Mouse (Mus musculus): ENCODE measurements around the gene Arf1. TPM values are rescaled to one million over a fixed set of nuclear protein-coding genes. Genes with fewer than 3 reads are reported as not detected.
A peak's percentile ranks its signal among the peaks of the same experiment; 100 is the strongest.
"Not testable (repeated sequence)": the region's sequence is repeated elsewhere in the genome, so short reads cannot be mapped to it uniquely, and the experiment has no call there.

The Arf1 gene
- polyA plus RNA-seq, 1 experiment from 2014 or later: 659 TPM

DNA sequence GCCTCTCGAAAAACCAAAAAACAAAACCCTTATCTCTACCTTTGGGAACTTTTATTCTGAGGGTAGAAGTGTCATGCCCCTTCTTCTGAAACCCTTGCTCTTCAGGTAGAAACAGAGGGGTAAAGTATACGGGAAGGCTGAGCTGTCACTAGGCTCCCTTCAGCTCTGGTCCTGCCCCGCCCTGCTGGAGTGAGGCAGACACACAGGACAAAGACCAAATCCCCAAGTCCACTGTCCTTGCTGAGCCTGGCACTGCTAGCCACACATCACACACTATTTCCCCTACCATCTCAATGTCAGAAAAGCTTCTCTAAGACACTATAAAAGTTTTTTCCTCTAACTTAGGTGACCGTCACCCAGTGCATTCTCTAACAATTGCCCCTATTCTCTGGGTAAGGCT is 5.8 kb downstream of the Arf1 start:
- Histone ChIP-seq H3K27ac (replicated peaks) (no peak overlapping the region), H3K9me3 (replicated peaks) (no peaks in the 10 kb centered on the region), H3K4me3 (no peak overlapping the region), H3K36me3 (peaks cover 69% of the 10 kb centered on the region), H3K4me1 (peaks cover 39% of the 10 kb centered on the region), H3K27me3 (ENCODE audit: low read depth, poor library complexity, severe bottlenecking) (no peaks in the 10 kb centered on the region)
- 93% methylated on average over 4 of the region's 4 CpGs for WGBS
- no peak for DNase-seq (ENCODE audit: low spot score)

DNA sequence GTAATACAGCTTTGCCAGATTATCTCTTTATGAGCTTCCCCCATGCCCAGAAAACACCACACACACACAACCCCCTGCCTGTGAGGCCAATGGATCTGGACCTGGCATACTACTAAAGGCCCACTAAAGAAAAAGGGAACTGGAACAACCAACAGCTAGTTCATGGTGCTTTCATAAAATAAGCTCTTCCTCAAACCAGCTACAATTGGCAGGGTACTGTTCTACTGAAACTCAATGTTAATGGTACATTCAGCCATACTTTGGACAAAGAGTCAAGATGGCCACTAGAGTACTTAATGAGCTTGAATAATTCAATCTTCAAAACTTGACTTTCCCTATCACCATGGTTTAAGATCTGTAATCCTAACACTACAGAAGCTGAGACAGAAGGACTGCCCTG is 6.5 kb downstream of the Arf1 start:
- Histone ChIP-seq H3K36me3 (peaks cover 73% of the 10 kb centered on the region), H3K27me3 (ENCODE audit: low read depth, poor library complexity, severe bottlenecking) (no peaks in the 10 kb centered on the region), H3K9me3 (replicated peaks) (no peaks in the 10 kb centered on the region), H3K4me3 (no peak overlapping the region), H3K4me1 (peaks cover 32% of the 10 kb centered on the region), H3K27ac (replicated peaks) (no peak overlapping the region)
- DNase-seq (ENCODE audit: low spot score): no peak

DNA sequence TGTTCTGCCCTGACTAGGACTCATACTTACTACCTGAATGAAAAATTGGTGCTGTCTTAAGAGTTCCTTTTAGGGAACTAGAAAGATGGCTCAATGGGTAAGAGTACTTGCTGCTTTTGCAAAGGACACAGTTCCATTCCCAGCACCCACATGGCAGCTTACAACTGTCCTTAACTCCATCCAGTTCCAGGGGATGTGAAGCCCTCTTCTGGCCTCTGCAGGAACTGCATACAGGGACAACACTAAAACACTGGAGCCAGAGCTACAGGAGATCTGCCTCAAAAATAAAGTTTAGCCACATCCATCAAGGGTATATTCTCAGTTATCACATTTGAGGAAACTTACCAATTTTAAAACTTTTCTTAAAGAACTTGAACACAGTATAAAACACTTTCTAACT is 9.0 kb downstream of the Arf1 start:
- no peaks in the 10 kb centered on the region for H3K27me3 ChIP-seq (ENCODE audit: low read depth, poor library complexity, severe bottlenecking)
- H3K27ac ChIP-seq (replicated peaks): no peak overlapping the region
- peaks cover 13% of the 10 kb centered on the region; the same call in 1 of the 2 replicates for H3K4me1 ChIP-seq
- no peak overlapping the region for H3K4me3 ChIP-seq
- no peaks in the 10 kb centered on the region for H3K9me3 ChIP-seq (replicated peaks)
- peak; percentile 38 for DNase-seq (ENCODE audit: low spot score)
- H3K36me3 ChIP-seq: peaks cover 92% of the 10 kb centered on the region

DNA sequence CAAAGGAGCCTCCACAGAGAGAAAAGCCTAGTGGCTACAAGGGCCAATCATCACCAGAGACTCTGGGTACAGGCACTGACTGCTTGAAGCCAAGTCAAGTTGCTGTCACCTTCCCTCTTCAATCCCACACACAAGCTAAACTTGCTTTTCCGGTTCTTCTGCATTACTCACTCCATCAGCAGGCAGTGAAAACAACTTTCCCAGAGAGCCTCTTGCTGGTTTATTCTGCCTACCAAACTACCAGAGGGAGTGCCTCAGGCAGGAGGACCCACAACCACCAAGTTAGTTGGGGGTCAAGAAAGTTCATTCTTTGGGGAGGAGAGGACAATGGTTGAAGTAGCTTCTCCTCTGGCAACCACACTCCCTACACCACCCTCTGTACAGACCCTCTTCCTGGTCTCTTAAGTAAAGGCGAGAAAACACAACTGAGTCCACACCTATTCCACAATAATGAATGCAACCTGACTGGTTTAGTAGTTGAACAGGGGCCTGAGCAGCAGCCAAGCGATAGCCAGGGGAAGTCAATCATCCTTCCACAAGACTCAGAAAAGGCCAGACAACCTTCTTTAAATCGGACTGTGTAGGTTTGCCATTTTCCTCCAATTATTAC is 9.6 kb downstream of the Arf1 start:
- no peak for DNase-seq (ENCODE audit: low spot score)
- 89% methylated on average over 4 of the region's 4 CpGs for WGBS
- Histone ChIP-seq H3K27ac (replicated peaks) (no peak overlapping the region), H3K4me1 (0 out of 2 replicates have a peak, but pooled peaks cover 9% of the 10 kb centered on the region), H3K27me3 (ENCODE audit: low read depth, poor library complexity, severe bottlenecking) (no peaks in the 10 kb centered on the region), H3K4me3 (no peak overlapping the region), H3K9me3 (replicated peaks) (no peaks in the 10 kb centered on the region), H3K36me3 (peaks cover 90% of the 10 kb centered on the region)

DNA sequence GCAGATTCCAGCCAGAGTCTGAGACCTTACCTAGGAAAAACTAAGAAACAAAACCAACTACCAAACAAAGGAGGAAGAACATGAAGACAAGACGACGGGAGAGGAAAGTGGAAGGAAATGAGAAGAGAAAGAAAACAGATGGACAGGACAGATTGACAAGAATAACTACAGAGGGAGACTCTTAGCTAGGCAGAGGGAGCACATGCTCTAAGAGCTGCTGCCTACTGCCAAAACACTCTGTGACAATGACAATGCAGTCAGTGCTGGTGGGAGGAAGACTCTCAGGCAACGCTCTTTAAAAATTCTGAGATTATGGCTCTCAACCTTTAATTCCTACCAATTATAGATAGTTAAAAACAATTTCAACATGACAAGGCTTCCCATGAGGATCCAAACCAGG is 11.1 kb downstream of the Arf1 start:
- peaks cover 90% of the 10 kb centered on the region for H3K36me3 ChIP-seq
- 88% methylated on average over 3 of the region's 3 CpGs for WGBS
- 0 out of 2 replicates have a peak, but pooled peaks cover 6% of the 10 kb centered on the region for H3K4me1 ChIP-seq
- H3K9me3 ChIP-seq (replicated peaks): no peaks in the 10 kb centered on the region
- H3K27me3 ChIP-seq (ENCODE audit: low read depth, poor library complexity, severe bottlenecking): no peaks in the 10 kb centered on the region
- H3K27ac ChIP-seq (replicated peaks): no peak overlapping the region
- H3K4me3 ChIP-seq: no peak overlapping the region
- no peak for DNase-seq (ENCODE audit: low spot score)

DNA sequence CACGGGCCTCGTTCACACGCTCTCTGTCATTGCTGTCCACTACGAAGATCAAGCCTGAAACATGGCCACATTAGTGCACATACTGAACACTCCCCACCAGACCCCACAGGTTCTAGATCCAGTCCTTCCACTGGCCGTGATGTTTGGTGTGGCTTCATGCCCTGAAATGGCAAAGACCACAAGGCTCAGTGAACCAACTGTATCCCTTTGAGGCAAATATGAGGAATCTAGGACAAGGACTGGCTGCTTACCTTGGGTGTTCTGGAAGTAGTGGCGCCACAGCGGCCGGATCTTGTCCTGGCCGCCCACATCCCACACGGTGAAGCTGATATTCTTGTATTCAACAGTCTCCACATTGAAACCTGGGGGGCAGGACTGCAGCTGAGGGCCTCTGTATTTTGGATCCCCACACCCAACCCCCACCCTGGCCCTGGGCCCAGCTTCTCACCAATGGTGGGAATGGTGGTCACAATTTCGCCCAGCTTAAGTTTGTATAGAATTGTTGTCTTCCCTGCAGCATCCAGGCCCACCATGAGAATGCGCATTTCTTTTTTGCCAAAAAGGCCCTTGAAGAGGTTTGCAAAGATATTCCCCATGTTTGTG is 15.1 kb downstream of the Arf1 start:
- WGBS: 95% methylated on average over 12 of the region's 12 CpGs
- no peak for DNase-seq (ENCODE audit: low spot score)
- H3K27me3 ChIP-seq (ENCODE audit: low read depth, poor library complexity, severe bottlenecking): no peaks in the 10 kb centered on the region
- H3K36me3 ChIP-seq: peaks cover 82% of the 10 kb centered on the region
- H3K9me3 ChIP-seq (replicated peaks): no peaks in the 10 kb centered on the region
- H3K27ac ChIP-seq (replicated peaks): no peak overlapping the region
- peaks cover 28% of the 10 kb centered on the region for H3K4me1 ChIP-seq
- H3K4me3 ChIP-seq: no peak overlapping the region

DNA sequence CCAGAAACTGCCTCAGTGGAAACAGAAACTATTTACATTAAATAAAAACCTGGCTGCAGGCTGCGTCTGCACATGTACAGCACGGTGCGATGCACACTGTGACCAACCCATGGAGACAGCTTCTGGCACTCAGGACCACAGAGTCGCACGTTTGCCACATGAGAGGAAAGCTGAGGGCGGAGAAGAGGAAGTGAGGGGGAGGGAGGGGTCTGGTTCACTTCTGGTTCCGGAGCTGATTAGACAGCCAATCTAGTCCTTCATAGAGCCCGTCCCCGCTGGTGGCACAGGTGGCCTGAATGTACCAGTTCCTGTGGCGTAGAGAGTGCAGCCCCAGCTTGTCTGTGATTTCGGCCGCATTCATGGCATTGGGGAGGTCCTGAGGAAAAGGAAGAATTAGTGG is 15.8 kb downstream of the Arf1 start:
- Histone ChIP-seq H3K4me1 (peaks cover 33% of the 10 kb centered on the region), H3K36me3 (peaks cover 76% of the 10 kb centered on the region)
- 90% methylated on average over 12 of the region's 12 CpGs for WGBS
- not testable (repeated sequence) for H3K27me3 ChIP-seq (ENCODE audit: low read depth, poor library complexity, severe bottlenecking); H3K9me3 ChIP-seq (replicated peaks); H3K27ac ChIP-seq (replicated peaks); DNase-seq (ENCODE audit: low spot score); H3K4me3 ChIP-seq

DNA sequence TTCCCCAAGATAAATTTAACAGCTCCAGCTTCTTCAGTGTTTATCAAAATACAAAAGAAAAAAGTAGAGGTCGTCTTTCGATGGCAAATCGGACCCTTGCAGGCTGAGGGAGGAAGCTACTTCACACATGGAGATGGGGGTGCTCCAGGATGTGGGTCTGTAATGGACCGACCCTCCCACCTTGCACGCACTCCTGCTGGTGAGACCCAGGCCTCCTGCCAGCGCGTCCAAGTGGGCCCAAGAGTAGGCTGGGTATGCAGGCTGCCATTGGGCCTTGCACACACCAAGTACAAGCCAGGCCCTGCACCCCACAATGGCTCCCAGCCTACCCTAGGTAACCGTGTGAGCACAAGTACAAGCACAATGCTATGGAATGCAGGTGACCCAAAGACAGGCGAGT is 16.5 kb downstream of the Arf1 start:
- H3K27ac ChIP-seq (replicated peaks); H3K9me3 ChIP-seq (replicated peaks); H3K4me3 ChIP-seq; H3K27me3 ChIP-seq (ENCODE audit: low read depth, poor library complexity, severe bottlenecking); DNase-seq (ENCODE audit: low spot score): not testable (repeated sequence)
- whole genome bisulfite sequencing: 95% methylated on average over 9 of the region's 9 CpGs
- Histone ChIP-seq H3K4me1 (peaks cover 33% of the 10 kb centered on the region), H3K36me3 (peaks cover 78% of the 10 kb centered on the region)

DNA sequence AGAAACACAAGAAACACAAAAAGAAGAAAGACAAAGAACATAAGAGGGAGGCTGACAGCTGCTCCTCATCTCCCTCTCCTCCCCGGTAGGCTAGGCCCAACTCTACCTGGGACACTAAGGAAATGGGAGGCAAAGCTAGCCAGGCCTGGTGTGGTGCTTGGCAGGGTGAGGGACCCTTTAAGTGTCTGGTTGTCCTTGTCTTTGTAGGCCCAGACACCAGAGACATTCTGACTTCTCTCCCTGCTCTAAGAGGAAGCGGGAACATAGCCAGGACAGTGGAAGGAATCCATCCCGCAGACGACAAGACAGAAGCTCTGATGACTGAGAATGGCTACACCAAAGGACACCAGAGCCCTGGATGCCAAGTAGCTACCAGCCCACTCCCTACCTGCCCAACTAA is 18.1 kb downstream of the Arf1 start:
- WGBS: 89% methylated on average over 4 of the region's 4 CpGs
- H3K4me3 ChIP-seq: no peak overlapping the region
- DNase-seq (ENCODE audit: low spot score): no peak

DNA sequence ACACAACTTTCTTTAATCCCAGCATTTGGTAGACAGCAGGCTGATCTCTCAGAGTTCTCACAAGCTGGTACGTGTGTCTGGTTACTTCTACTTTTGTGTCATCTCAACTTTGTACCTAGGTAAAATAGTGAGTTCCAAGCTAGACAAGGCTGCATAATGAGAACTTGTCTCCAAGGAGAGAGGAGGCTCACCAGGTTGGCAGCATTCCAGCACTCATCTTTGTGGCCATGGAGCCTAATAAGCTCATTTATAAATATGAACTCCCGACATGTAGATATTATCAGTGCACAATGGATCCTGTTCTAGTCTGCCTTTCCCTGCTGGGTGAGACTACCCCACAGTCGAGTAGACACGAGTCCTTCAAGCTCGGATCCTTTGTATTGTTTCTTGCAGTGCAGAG is 18.5 kb downstream of the Arf1 start:
- Histone ChIP-seq H3K36me3 (peaks cover 79% of the 10 kb centered on the region), H3K4me3 (peak overlapping the region; percentile 95)

More for the DNA sequence above, 18.1 kb downstream of the Arf1 start:
- Histone ChIP-seq H3K4me1 (peaks cover 33% of the 10 kb centered on the region), H3K27me3 (ENCODE audit: low read depth, poor library complexity, severe bottlenecking) (no peaks in the 10 kb centered on the region), H3K27ac (replicated peaks) (no peak overlapping the region), H3K9me3 (replicated peaks) (no peaks in the 10 kb centered on the region), H3K36me3 (peaks cover 79% of the 10 kb centered on the region)

DNA sequence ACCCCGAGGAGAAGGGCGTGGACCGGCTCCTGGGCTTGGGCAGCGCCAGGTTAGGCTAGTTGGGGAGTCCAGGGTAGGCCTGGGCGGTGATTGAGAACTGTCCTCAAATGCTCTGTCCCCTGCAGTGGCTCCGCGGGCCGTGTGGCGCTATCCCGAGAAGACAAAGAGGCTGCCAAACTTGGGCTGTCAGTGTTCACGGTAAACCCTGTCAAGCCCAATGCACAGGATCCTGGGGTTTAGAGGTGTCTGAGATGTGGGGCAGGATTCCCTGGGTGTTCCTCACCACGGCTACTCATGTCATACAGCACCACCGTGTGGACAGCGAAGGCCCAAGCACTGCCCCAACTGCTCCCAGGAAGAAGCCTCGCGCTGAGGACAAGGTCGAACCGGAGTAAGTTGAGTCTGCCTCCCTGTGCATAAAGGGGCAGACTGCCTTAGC is 19.0 kb downstream of the Arf1 start:
- WGBS: 14% methylated on average over 18 of the region's 18 CpGs
- peaks cover 27% of the 10 kb centered on the region for H3K4me1 ChIP-seq
- no peaks in the 10 kb centered on the region for H3K9me3 ChIP-seq (replicated peaks)
- H3K27me3 ChIP-seq (ENCODE audit: low read depth, poor library complexity, severe bottlenecking): no peaks in the 10 kb centered on the region
- peak; percentile 71 for DNase-seq (ENCODE audit: low spot score)
- H3K4me3 ChIP-seq: peak overlapping the region; percentile 95
- H3K36me3 ChIP-seq: peaks cover 80% of the 10 kb centered on the region
- H3K27ac ChIP-seq (replicated peaks): peak overlapping the region; percentile 94

More for the DNA sequence above, 18.5 kb downstream of the Arf1 start:
- Histone ChIP-seq H3K9me3 (replicated peaks) (no peaks in the 10 kb centered on the region), H3K4me1 (peaks cover 33% of the 10 kb centered on the region), H3K27me3 (ENCODE audit: low read depth, poor library complexity, severe bottlenecking) (no peaks in the 10 kb centered on the region), H3K27ac (replicated peaks) (no peak overlapping the region)
- DNase-seq (ENCODE audit: low spot score): no peak
- WGBS: 85% methylated on average over 5 of the region's 5 CpGs

DNA sequence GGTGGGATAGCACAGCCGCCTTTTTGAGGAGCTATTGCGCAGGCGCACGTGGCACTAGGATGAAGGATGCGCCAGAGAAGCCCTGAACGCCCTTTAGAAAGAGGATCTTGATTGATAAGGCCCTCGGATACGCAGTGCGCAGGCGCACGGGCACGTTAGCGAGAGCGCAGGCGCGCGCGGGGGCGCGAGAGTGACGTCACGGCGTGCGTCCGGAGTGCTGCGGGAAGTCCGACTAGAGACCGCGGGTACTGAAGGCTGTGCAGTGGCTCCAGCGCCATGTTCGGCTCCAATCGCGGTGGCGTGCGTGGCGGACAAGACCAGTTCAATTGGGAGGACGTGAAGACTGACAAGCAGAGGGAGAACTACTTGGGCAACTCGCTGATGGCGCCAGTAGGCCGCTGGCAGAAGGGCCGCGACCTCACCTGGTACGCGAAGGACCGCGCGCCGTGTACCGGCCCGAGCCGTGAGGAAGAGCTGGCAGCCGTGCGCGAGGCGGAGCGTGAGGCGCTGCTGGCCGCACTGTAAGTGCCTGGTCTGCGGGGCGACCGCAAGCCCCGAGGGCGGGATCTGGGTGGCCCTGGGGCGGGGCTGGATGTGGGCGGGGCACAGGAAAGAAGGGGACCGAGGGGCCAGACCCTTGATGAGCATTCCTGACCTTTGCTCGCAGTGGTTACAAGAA is 19.8 kb downstream of the Arf1 start, which contains the start of gene 2310033P09Rik:
Gene 2310033P09Rik, plus strand, starts transcription at position 169 of the 679 bp plus-strand sequence.
- Histone ChIP-seq H3K4me3 (peak within 1 kb of the TSS; percentile 95), H3K27ac (replicated peaks) (peak within 1 kb of the TSS; percentile 94), H3K27me3 (ENCODE audit: low read depth, poor library complexity, severe bottlenecking) (no peaks in the 10 kb centered on the region), H3K36me3 (peaks cover 75% of the 10 kb centered on the region), H3K9me3 (replicated peaks) (no peaks in the 10 kb centered on the region), H3K4me1 (peaks cover 27% of the 10 kb centered on the region)
- WGBS: under 1% methylated on average over 67 of the region's 67 CpGs
- DNase-seq (ENCODE audit: low spot score): peak; percentile 96
